Mouse (Mus musculus) CH12.LX (cell line): ENCODE measurements at regions not wholly inside any gene's neighbourhood (a gene's known extent, or its start where the extent isn't known, plus 50 kb on each side); places are given as distances from the start of the nearest gene placed in this dataset.

Experiments used
- CTCF ChIP-seq, 2 experiments: IDR thresholded peaks in 1 of 2; conservative IDR thresholded peaks in 1 of 2; 2 replicates each; pipeline ENCODE4 v1.5.1; 2011 to 2012; ENCODE audit warnings: low read depth in 2 of 2, low read length in 2 of 2, improper control_type of control experiment in 1 of 2, inconsistent platforms in 1 of 2, mild to moderate bottlenecking in 1 of 2, moderate library complexity in 1 of 2
- MAX ChIP-seq: IDR thresholded peaks from 2 replicates; pipeline ENCODE4 v1.6.1; 2011; ENCODE audit warnings: low read length, improper control_type of control experiment
- POLR2A ChIP-seq: IDR thresholded peaks from 2 replicates; pipeline ENCODE4 v1.6.1; 2011; ENCODE audit warnings: low read depth, mild to moderate bottlenecking, improper control_type of control experiment, low read length
- RCOR1 ChIP-seq: conservative IDR thresholded peaks from 2 replicates; pipeline ENCODE4 v1.6.1; 2012; ENCODE audit warnings: low read depth, mild to moderate bottlenecking, inconsistent platforms, low read length, improper control_type of control experiment
- TBP ChIP-seq: conservative IDR thresholded peaks from 2 replicates; pipeline ENCODE4 v1.6.1; 2011; ENCODE audit warnings: low read depth, low read length, improper control_type of control experiment
- UBTF ChIP-seq: IDR thresholded peaks from 2 replicates; pipeline ENCODE4 v1.6.1; 2012; ENCODE audit warnings: low read depth, mild to moderate bottlenecking, inconsistent platforms, low read length, improper control_type of control experiment, moderate library complexity
- ZKSCAN1 ChIP-seq: IDR thresholded peaks from 2 replicates; pipeline ENCODE4 v1.6.1; 2012; ENCODE audit warnings: low read depth, inconsistent platforms, low read length, improper control_type of control experiment, borderline replicate concordance

DNA sequence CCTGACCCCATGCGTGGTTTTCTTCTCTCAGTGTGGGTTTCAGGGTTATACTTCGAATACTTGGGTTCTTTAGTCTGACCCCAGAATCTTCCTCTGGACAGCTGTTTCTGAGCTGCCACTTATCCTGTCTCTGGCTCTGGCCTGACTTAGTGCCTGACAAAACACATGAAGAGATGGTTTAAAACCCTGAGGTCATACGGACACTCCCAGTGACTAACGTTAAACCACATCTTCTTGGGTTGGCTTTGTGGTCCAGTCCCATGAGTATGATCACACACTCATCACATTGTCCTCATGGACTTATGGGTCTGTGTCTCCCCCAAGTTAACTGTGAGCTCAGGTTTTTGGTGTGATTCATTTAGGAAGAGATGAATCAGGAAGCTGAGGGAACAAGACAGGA, 269.7 kb downstream of the Gm49356 start:
- TF ChIP-seq TBP (no peak), RCOR1 (no peak), CTCF (conservative IDR thresholded peaks at IDR 0.05 in 1 of 2, IDR thresholded peaks at IDR 0.05 in 1 of 2; ENCODE audit: low read depth in 2 of 2, low read length in 2 of 2) (no peak), ZKSCAN1 (no peak), UBTF (no peak), MAX (no peak), POLR2A (no peak)
